Mouse (Mus musculus) gastrocnemius, adult 8-10 months (tissue): ENCODE measurements around the gene Prtg. TPM values are rescaled to one million over a fixed set of nuclear protein-coding genes. Genes with fewer than 3 reads are reported as not detected.

ENCODE experiments used
- DNase-seq, 2 experiments: peaks; one replicate each; pipeline ENCODE4 v3.0.0; 2022; ENCODE audit warnings: low spot score in 2 of 2
- total RNA-seq, 4 experiments: library from RNA; stranded (reverse); gene quantifications; 2 replicates each; pipeline ENCODE4 v1.2.4; 2022

The Prtg gene
- total RNA-seq, 4 experiments from 2014 or later, result 0.07 to 0.38 (median 0.12) TPM

DNA sequence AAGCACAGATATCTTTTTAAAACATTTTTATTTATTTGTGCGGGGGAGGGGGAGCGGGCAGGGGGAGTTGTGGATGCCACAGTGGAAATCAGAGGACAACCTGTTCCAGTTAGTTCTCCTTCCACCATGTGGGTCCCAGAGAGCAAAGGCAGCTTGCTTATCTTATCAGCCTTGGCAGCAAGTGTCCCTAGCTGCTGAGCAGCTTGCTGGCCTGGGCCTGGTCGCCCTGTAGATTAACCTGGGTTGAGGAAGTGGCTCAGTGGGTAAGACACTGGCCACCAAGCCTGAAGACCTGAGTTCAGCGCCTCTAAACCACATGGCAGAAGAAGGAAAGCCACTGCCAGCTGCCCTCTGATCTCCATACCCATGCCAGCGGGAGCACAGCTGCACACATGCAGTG, 95.9 kb downstream of the Prtg start:
- DNase-seq, result no peak

DNA sequence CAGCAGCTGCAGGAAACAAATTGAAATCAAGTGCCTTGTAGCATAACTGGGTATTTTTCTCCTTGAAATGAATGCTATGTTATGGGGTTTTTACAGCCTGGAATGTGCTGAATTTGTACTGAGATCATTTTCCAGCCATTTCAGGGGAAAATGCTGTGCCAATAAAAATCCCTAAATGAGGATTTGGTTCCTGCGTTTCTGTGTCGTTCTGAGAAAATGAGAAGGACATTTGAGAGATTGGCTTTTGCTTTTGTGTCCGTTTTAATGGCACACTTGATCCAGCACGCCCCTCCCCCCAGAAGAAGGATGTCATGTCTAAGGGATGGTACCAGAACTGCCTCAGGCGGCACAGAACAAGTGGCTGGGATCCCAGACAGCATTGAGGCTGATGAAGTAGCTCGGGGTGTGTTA, 100.0 kb downstream of the Prtg start:
- DNase-seq, result no peak

DNA sequence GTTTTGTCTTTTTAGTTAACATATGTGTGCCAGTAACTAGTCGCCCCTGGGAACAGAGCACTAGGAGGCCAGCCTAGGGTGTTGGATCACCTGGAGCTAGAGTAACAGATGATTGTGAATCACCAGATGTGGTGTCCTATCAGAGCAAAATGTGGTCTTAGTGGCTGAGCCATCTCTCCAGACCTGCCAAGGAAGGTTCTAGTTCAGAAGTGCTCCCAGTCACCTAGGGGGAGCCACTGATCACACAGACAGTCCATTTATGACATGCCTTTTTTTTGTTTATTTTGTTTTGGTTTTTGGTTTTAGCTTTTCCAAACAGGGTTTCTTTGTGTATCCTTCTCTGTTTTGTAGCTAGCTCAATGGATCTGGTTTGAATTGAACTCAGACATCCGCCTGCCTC, 104.7 kb downstream of the Prtg start:
- DNase-seq, result no peak

DNA sequence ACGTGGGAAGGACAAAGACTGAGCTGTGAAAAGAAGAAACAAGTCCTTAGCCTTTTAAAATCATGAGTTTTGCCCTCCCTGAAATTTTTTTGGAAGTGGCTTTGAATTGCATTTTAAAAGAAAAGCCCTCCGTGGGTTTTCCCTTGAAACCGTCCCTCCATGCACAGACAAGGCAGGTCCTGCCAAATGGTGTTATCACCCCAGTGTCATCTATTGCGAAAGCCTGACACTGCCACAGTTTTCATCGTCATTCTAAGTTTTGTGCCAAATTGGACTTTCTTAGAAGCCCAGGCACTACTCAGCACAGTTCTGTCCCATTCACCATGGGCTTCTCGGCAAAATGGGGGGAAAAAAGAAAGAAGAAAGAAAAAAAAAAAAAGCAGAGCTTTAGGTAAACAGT, 106.9 kb downstream of the Prtg start:
- DNase-seq, result no peak

DNA sequence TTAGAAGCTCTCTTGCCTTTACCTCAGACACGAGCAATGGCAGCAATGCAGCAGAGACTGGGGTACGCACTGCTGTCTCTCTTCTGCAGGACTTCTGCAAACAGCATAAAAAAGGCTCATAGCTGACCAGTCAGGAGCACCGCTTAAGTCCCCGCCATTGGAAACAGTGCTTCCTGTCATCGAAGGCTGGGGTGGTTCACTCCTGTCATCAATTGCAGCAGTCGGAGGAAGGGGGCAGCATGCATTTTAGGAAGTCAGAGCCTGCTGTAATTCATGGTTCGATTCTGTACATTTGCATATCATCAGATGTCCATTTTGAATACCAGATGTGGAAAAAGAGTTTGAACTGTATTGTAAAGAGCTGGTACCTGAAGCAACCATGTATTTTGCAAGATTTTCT, 109.1 kb downstream of the Prtg start:
- no peak for DNase-seq

DNA sequence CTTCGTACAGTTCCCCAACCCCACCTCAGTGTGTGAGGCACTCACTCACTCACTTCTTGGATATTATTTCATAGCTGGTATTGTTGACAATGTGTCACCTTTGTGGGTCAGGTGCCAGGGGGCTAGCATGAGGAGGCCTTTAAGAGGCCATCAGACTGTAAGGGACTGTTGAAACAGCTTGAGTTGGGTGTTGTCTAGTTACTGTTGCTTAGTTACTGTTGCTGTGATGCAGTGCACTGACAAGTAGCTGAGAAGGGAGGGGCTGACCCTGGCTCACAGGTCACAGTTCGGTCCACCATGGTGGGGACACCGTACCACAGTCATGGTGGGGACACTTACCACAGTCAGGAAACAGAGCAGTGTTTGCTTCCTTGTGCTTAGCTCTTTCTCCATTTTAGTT, 116.4 kb downstream of the Prtg start:
- DNase-seq, result no peak

DNA sequence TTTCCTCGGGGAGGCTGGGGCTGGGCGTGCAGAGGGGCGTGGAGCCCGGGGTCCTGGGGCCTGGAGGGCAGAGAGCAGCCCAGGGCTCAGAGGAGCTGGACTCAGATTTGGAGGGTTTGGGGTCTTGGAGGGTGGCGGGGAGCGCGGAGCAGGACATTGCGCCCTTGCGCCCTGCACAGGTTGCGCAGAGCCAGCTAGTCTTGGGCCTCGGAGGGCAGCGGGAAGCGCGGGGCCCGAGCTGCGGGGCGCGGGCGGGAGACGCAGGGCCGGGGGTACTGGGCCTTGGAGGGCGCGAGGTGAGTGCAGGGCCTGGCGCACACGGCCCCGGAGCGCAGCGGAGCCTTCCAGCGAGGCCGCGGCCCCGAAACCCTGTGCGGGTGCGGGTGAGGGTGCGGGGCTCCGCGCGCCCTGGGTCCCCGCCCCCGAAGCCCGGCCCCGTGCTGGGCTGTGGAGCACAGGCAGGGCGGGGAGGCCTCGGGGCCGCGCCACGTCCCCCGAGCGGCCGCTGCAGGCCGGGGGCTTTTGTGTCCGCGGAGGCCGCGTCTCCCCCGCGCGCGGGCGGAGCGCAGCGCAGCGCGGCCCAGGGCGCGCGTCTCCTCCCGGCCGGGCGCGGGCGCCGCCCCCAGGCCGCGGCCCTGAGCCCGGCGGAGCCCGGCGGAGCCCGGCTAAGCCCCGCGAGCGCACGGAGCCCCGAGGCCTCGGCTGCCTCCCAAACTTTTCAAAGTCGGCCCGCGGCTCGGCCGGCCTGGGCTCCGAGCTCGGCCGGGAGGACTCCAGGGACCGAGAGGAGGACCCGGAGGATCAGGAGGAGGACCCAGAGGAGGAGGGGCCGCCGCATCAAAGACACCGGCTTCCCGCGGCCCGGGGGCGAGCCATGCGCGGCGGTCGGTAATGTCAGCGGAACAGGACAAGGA, 118.6 kb downstream of the Prtg start, which contains the start of gene Pygo1:
Pygo1 (plus strand) TSS at position 625 of the 914 bp plus-strand sequence.
- DNase-seq, result peak; percentile 22 to 38

DNA sequence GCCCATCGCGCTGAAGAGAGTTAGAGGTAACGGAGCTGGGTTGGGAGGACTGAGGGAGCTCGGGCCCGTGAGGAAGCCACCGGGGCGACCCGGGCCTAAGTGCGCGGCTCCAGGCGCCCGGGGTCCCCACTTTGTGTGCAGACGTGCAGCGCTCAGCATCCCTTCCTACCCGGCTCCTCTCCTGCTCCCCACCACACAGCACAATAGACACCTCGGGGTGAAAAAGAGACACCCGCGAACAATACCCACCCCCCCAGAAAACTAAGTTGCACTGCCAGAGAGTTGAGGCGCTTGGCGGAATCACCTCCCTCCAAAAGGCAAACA, 119.2 kb downstream of the Prtg start:
- no peak for DNase-seq

DNA sequence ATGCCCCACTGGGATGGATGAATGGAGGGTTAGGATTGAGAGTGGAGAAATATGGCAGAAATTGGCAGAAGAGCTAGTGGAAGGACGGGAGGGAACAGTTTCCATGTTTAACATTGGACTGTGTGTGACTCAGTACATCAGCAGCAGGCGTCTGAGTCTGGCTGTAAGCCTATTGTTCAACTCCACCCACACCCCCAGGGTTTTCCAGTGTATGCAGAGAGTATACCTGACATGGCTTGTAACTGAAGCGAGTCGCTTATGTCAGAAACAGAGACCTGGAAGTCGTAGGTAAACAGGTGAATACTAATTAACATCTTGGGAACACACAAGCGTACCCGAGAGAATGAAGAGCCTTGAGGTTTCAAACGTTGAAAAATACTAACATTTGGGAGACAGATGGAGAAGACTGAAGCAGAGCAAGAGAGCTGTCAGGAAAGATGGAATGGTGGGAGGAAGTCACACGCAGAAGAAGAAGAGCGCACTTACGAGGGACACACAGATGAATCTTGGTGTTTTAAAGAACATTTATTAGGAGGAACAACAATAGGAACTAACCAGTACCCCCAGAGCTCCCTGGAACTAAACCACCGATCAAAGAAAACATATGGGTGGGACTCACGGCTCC, 124.6 kb downstream of the Prtg start:
- DNase-seq, result no peak

DNA sequence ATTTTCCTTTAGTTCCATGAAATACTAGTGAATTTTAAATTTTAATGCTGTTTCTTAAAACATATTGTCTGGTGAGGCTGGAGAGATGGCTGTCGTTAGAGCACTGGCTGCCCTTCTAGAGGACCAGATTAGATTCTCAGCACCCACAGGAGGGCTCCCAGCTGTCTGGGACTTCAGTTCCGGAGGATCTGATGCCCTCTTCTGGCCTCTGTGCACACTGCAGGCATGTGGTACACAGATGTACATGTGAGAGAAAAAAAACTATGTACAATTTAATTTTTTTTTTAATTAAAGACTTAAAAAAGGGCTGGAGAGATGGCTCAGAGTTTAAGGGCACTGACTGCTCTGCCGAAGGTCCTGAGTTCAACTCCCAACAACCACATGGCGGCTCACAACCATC, 128.6 kb downstream of the Prtg start:
- DNase-seq, result no peak

DNA sequence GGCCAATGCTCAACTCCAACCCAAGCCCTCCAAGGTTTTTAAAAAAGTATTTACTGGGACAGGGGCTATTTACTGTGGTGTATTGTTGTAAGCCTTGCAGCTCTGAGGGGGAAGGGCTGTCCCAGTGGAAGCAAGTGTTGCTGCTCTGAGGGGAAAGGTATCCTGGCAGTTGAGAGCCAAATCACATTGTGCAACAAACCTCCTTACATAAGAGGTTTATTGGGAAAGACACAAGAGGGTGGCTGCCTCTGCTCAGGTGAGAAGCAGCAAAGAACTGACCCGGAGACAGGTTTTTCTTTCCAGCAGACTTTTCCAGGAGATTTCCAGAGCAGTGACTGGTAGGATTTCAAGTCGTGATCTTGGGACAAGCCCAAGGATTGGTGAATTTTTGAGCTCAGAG, 129.6 kb downstream of the Prtg start:
- DNase-seq, result no peak

DNA sequence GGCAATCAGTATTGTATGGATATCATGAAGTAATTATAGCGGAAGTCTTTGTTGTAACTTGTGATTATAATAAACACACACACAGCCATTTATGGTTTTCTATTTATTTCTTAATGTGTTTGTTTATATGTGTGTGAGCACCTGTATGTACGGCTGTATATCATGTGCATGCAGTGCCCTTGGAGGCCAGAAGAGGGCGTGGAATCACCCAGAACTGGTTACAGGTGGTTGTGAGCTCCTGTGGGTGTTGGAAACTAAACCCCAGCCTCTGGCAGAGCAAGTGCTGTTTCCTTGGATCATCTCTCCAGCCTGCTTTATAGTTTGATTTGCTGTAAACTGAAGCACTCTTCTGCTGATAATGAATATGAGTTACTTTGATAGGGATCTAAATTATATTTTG, 136.8 kb downstream of the Prtg start:
- no peak for DNase-seq

DNA sequence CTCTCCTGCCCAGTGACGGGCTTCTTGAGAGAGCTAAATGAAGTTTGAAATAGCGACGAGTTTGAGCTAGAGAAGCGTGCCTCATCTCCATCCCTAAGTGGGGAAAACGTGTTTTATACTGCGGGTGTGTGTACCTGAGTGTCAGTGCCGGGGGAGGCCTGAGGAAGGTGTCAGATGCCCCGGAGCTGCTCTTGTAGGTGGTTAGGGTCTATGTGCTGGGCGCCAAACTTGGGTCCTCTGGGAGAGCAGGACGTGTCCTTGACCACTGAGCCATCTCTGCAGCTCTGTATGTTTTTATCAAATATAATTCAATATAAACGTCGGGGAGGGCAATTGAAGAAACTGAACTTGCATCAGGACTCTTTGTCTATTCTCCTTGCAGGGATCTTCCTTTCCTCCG, 137.6 kb downstream of the Prtg start:
- no peak for DNase-seq

DNA sequence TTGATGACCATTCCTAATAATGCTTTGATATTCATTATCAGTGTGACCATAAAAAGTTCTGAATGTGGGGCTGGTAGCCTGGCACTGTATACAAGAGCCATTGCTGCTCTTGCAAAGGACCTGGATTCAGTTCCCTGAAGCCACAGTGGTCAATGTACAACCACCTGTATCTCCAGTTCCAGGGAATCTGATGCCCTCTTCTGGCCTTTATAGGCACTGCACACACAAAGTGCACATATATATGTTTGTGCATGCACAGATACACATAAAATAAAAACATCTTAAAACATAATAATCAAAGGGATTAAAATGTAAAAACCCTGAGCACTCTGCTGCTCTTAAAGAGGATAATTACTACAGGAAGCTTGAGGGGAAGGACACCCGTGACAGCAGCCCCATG, 140.3 kb downstream of the Prtg start:
- no peak for DNase-seq

DNA sequence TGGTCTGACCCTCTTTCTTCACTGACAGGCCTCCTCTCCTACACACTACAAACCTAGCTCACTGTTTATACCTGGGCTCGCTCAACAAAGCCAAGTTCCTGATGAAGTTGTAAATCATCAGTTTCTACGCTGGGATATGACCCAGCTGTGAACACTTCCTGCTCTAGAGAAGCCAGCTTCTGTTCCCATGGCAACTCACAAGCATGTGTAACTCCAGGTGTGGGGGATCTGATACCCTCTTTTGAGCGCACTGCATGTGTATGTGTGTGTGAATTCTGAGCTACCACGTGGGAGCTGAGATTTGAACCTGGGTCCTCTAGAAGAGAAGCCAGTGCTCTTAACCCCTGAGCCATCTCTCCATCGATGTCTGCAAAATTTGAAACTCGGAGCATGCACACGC, 142.9 kb downstream of the Prtg start:
- no peak for DNase-seq

DNA sequence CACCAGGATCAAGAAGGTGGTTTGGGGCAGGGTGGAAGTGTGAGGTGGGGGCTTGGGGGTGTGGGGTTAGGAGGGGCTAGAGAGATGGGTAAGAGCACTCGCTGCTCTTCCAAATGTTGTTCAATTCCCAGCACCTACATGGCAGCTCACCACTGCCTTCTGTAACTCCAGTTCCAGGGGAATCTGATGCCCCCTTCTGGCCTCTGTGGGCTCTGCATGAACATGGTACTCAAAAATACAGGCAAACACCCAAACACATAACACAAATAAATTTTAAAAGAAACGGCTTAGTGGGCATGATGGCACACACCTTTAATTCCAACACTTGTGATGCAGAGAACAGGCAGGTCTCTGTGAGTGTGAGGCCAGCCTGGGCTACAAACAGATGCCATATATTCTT, 148.1 kb downstream of the Prtg start:
- DNase-seq, result no peak

DNA sequence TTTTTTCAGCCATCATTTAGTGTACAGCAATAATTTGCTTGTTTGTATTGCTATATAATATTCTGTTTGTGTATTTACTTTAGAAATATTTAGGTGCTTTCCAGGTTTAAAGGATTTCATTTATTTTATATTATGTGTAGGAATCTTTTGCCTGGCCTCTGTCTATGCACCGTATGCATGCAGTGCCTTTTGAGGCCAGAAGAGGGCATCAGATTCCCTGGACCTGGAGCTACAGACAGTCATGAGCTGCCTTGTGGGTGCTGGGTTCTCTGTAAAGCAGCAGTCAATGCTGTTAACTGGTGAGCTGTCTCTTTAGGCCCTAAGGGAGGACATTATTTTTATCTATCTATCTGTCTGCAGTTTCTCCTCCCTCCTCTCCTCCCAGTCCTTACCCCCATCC, 148.9 kb downstream of the Prtg start:
- no peak for DNase-seq

DNA sequence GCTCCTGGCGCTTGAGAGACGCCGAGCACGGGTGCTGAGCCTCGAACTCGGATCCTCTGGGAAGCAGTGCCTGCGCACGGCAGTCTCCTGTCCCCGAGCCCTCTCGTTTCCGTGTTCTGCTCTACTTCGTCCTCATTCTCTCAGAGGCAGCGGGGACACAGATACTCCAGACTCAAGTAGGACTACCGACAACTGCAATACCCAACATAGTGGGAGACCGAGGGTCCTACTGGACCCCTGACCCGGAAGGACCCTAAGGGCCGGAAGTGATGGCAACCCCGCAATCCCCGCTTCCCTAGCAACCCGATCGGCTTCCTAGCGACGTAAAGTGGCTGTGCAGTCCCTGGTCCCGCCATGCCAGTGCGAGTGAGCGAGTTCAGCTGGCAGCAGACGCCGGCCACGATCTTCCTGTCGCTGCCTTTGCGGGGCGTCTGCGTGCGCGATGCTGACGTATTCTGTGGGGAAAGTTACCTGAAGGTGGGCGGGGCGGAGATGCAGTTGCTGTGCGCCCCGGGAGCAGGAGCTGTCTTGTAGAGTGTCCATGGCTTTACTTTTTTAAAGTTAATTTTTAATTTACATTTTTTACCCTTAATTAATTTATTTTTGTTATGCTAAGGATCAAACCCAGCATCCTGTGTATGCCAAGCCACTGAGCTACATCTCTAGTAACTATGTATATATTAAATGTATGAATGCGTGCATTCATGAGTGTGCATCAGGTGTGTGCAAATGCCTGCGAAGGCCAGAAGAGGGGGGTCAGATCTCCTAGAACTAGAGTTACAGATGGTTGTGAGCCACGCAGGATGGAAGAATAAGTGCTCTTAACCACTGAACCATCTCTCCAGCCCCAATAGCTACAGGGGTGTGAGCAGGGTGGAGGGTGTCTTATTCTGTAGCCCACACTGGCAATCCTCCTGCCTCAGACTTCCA, 152.1 kb downstream of the Prtg start, which contains the start of the genes Dyx1c1 and Gm44503:
Dyx1c1 (plus strand) TSS at position 265 of the 930 bp plus-strand sequence.
Gm44503 (plus strand) TSS at position 332 of the 930 bp plus-strand sequence.
- peak; percentile 50 to 63 for DNase-seq

DNA sequence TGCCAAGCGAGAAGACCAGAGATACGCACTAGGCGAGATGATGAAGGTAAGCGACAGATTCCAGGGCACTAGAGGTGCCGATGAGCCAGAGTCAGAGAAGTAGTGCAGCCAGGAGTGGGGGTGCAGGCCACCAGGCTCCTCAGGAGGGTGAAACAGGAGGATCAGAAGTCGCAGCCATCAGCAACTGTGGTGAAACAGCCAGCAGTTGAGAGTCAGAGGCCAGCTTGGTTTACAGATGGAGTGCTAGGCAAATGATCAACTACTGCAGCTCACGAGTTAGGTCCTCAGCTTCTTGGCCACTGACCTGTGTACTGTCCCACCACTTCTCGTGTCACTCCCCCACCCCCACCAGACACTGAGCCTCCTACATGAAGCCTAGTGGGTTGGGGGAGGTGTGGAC, 154.7 kb downstream of the Prtg start:
- no peak for DNase-seq

DNA sequence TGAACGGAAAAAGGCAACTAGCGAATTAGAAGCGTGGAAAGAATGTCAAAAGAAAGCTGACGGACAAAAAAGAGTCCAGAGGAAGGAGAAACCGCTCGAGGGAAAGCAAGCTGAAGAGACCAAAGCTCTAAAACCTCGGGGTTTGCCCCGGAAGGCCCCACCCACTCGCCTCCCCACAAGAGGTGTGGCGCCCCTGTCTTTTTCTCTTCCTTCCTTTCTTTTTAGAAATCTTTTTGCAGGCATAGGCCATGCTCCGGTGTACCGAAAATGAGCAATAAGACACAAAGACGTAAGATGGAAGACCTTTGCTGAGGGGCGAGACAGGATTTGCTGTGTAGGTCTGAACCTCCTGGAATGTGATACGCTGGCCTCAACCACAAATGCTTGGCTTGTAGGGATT, 155.3 kb downstream of the Prtg start:
- no peak for DNase-seq
